Mouse (Mus musculus) liver, adult (tissue): Measurements from ENCODE around the gene Gm20388.

Experiments
- GATA4 ChIP-seq: IDR thresholded peaks from 2 replicates; pipeline ENCODE4 v1.6.1; 2014; ENCODE audit warnings: mild to moderate bottlenecking, low read length; ENCODE audit not compliant: insufficient replicate concordance

The Gm20388 gene

DNA sequence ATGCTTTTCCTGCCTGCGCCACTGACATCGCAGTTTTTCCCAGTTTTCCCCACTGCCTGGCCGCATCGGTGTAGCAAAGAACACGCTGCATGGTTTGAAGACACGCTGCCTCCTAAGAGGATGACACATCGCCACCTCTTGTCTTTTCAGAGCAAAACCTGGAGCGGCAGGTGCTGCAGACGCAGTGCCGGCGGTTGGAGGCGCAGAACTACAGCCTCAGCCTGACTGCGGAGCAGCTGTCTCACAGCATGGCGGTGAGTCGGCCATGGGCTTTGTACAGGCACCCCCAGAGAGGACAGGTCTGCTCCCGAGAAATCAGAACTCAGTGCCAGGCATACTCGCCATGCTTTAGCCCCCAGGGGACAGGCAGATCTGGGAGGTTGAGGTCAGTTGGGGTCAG, 667.2 kb downstream of the Gm20388 start:
- no peak for TF ChIP-seq GATA4

DNA sequence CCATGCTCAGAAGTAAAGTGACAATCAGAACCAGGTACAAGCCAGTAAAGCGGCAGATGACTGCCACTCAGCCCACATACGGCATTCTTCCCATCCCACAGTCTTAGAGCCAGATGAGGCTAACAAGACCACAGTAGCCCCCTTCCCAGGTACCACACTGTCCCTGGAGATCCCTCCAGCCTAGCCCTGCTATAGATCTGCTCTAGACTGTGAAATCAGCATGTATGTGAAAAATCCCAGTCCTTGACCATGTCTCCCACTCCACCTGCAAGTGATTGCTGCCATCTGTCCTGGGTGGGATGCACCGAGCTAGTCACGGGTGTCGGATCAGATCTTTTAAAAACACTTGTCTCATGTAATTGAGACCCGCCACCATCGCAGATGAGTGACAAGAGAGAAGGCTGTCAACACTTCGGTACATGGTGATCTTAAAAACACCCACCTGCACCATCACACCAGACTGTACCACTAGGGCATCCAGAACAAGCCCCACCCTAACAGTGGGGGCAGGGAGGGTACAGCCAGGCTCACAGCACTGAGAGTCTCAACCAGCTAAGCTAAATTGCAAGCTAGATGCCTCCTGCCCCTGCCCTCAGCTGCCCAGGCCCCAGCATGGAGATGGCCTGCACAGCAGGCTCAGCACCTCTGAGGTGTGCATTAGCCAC, 669.8 kb downstream of the Gm20388 start:
- no peak for TF ChIP-seq GATA4

DNA sequence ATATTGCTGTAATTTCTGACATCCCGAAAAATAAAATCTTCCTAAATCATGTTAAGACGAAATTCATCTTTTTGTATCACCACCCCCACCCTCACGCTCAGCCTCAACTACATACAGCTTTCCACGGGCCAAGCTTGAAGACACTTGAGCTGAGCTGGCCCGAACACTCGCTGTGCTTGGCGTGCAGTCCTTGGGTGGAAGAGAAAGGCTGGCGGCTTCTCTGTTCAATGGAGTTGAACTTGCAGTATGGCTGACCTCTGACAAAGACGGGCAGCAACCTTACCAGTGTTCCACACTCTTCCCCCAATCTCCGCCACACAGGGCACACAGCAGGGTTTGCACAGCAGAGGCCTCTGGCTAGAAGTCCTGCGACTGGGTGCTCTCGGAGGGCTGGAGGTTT, 670.7 kb downstream of the Gm20388 start:
- no peak for TF ChIP-seq GATA4

DNA sequence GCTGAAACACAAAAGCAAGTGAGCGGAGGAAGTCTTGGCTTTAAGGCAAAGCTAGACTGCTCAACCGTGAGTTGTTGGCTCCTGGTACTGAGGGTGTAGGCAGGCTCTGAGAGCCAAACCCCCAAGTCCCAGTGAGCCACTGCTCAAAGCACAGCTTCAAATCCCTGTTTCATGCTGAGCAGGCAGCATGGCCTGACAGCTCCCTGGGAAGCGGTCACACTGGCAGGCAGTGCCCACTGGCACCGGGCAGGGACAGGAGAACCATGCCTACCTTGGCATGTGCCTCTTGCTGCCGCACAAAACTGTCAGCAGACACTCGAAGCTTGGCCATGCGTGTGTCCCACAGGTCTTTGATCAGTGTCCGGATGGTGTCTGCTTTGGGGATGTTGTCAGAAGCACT, 671.2 kb downstream of the Gm20388 start:
- no peak for TF ChIP-seq GATA4

DNA sequence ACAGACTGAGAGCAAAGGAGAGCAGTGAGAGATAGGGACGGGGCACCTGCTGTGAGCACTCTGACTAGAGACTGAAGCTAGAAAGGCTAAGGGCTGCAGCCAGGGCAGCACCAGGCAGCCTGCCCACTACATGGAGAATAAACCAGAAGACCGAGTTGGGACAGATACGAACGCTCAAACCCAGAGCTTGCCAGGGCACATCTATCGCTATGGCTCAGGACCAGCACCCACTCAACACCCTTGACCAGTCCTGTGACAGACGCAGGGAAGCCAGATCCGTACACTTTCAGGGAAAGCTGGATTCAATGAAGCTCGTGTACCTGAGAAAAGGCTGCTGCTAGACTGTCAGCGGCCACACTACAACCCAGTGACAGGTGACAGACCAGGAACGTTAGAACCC, 674.9 kb downstream of the Gm20388 start:
- no peak for TF ChIP-seq GATA4

DNA sequence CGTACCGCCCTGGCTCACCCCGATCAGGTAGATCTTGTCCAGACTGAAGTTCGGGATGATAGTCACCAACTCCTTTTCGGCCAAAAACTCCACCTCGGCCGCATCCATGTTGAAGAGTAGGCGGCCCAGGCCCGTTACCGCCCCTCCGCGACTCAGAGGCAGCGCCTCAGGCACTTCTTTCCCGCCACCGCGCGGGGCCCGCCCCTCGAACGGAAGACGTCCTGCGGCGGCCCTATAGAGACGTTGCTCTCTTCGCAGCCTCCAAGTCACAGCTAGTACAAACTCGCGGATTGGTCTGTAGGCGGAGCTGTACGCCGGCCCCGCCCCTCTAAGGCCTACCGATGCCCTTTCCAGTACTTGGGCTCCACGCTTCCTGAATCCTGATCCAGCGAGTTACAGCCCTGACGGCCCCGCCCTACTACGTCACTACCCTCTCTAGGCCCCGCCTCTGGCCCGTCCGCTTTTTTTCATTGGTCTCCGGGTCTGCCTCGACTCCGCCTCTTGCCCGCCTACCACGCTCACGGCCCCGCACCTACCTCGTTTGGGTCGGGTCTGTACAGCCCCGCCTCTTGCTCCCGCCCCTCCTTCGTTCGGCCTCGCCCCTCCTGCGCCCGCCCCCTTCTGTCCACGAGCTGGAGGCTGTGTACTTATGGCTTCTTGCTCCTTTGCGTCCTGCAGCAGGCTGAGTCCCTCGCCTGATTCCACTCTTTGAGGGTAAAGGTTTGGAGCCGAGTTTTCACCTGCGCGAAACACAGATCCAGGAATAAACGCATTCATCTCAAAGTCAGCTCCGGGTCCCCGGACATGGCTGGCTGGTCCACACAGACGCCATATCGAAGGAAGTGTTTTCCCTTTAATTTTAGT, 678.5 kb downstream of the Gm20388 start, which contains the start of gene Gins2:
Gene Gins2 (minus strand): TSS at position 397 of the 864 bp plus-strand sequence.
- peak; percentile 9; the same call in 1 of the 2 replicates for TF ChIP-seq GATA4

DNA sequence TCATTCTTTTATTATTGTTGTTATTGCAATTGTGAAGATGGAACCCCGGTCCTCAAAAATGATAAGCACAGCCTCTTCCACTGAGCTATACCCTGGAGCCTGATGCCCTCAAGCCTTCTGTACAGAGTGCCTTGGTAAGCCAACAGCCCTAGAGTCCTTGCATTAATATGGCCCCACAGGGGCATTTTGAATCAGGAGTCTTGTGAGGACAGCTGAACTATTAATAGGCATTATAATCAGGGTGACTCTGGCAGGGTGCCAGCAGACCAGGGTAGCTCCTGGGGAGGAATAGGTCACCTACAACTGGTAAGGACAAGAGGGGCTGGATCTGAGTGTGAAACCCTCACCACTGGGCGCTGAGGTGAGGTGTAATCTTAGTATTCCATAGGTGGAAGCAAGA, 679.3 kb downstream of the Gm20388 start:
- TF ChIP-seq GATA4, result no peak

DNA sequence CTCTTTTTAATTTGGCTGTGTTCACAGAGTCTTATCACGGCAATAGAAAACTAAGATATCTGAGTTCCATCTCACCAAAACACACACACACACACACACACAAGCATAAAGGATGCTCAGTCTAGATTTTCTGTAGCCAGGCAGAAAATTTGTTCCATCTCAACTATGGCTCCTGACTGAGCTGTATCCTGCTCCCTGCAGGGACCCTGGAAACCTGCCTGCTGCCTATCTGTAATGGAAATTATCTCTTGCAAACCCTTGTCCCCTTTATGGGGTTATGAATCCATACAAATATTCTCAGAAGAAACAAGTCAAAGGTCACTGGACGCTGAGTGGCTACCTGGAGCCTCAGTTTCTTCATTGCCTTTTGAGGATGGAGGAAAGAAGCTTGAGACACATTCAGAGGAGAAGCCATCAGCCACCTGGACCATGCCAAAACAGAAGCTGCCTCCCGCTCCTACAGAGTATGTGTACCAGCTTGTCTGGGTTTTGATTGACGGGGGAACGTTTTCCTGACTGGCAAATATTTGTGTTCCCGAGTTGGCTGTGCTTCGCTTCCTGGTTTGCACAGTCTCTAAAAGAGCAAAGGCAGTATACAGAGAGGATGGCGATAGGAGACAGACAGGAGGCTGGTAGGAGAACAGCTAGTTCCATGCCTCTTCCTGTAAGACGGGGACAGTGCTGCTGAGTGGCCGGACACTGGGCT, 681.1 kb downstream of the Gm20388 start:
- no peak for TF ChIP-seq GATA4

DNA sequence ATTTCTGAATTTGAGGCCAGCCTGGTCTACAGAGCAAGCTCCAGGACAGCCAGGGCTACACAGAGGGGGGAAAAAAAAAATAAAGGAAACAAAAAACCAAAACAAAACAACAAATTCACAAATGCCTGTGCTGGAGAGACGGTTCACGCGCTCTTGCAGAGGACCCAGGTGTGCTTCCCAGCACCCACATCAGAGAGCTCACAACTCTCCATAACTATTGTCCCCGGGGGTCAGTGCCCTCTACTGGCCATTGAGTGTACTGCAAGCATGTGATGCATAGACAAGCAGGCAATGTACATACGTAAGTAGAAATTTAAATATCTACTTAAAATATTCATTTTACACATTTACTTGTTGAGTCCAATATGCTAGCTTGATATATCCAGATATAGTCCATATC, 683.9 kb downstream of the Gm20388 start:
- TF ChIP-seq GATA4, result no peak

DNA sequence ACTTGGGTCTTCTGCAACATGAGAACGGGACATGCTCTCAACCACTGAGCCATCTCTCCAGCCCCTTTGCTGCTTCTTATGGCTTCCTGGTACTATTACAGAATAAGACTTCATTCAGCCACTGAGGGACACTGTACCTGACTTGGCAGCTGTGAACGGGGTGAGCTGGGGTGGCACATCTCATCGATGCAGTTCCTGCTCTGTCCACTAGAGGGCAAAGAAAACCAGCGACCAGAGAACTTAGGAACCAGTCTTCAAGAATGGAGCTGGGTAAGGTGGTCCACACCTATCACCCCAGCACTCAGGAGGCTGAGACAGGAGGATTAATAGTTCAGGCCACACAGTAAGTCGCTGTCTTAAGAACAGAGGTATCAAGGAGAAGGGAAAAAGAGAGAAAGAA, 685.3 kb downstream of the Gm20388 start:
- TF ChIP-seq GATA4, result no peak

DNA sequence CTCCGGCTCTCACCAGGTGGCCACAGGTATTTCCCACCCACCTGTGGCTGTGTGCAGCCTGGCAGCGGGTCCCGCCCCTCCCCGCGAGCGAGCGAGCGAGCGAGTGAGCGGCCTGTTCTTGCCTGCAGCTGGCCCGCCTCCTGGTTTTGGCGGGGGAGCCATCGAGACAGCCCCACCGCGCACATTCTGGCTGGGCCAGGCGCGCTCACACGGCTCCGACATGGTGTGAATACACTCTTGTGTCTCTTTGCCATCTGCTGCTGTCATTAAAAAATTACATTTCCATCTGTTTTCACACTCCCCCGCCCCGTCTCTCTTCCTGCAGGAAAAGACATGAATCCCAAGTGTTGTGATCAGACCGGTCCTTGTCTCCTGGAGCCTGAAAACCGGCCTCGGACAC, 687.9 kb downstream of the Gm20388 start:
- no peak for TF ChIP-seq GATA4

DNA sequence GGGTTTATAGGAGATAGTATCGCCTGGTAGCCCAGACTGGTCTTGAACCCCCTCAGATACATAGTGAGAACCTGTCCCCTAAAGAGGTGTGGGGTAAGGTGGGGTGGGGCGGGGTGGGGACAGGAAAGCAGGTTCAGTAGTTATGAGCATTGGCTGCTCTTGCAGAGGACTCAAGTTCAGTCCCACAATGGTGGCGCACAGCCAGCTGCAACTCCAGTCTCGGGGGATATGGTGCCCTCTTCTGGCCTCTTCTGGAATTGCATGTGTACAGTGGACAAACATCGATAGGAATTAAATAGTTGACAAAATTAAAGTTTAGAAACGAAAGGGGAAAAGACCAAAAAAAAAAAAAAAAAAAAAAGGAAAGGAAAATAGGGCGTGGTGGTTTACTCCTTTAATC, 688.9 kb downstream of the Gm20388 start:
- TF ChIP-seq GATA4, result no peak

DNA sequence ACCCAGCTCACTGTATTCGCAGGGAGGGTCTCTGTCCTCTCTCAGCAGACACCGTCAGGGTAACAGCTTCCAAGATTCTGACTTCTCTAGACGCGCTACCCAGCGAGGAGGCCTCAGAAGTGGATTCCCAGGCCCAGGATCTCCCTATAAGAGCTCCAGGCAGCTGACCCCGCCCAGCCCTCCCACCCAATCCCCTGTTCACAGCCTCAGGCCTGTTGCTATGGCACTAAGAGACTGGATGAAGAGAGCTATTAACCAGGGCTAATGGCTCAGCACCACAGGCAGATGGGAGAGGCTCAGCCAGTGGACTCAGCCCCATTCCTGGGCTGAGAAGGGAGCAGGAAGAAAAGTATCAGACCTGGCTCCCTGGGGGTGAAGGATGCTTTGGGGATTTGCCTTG, 692.0 kb downstream of the Gm20388 start:
- TF ChIP-seq GATA4, result no peak

DNA sequence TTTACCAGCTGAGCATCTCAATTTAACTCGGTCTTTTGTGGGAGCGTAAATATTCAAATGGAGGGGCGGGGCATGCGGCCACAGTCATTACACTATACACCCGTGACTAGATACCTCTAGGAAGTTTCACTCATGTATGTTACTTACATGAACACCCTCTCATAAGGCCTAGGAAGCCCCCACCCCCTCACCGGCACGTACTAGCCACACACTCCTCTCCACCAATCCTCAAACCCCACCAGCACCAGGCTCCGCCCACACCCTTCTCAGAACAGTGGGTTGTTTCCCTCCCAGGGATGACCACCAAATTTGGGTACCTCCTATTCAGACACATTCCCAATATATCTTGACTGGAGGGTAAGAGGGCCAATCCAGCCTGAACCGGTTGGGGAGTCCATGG, 696.8 kb downstream of the Gm20388 start:
- no peak for TF ChIP-seq GATA4

DNA sequence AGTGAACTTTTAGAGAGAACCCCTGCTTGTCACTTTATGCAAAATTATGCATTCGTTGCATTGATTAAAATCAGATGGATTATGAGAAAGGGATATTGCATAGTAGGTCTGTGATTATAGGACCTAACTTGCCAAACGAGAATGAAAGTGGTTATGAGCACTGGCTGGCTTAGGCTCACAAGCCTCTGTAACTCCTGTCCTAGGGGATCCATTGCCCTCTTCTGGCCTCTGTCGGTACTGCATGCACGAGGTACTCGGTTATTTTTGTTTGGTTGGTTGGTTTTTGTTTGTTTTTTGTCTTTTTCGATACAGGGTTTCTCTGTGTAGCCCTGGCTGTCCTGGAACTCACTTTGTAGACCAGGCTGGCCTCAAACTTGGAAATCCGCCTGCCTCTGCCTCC, 697.2 kb downstream of the Gm20388 start:
- no peak for TF ChIP-seq GATA4

DNA sequence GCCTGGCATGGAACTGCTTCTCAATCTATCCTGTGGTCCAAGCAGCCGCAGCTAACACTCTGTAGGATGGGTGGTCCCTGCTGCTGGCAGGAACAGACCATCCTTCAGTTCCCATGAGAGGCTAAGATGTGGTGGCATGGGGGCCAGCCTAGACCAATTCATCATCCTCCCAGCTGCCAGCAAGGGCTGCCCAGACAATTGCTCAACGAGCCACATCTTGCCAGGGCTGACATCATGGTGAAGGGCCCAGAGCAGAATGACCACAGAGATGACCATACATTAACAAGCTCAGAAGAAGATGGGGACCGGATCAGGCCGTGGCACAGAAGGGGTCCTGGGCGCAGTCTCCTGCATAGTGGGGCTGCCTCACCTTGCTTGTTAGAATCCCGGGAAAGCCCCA, 700.2 kb downstream of the Gm20388 start:
- TF ChIP-seq GATA4, result no peak
